Mouse (Mus musculus) layer of hippocampus, postnatal 36 days (tissue): ENCODE results near the gene Clec10a. TPM values are rescaled to one million over a fixed set of nuclear protein-coding genes. Genes with fewer than 3 reads are reported as not detected.
A peak's percentile ranks its signal among the peaks of the same experiment; 100 is the strongest.

Experiments
- DNase-seq, 2 experiments: peaks; one replicate each; pipeline ENCODE4 v3.0.0; 2022
- total RNA-seq, 2 experiments: library from RNA; stranded (reverse); gene quantifications; 2 replicates each; pipeline ENCODE4 v1.2.3; 2021

The Clec10a gene
- total RNA-seq, 2 experiments from 2014 or later: 1.00 to 1.8 TPM

- no peak for DNase-seq
Measured at GRCm38 (mm10) chr11:70185120-70185519, 29.1 kb downstream of the Clec10a start.

GRCm38 (mm10) chr11:70189319-70190134 is 33.5 kb downstream of the Clec10a start:
- DNase-seq: no peak

GRCm38 (mm10) chr11:70191188-70191587 is 35.2 kb downstream of the Clec10a start:
- no peak for DNase-seq

GRCm38 (mm10) chr11:70192157-70192556 is 36.2 kb downstream of the Clec10a start:
- no peak for DNase-seq

GRCm38 (mm10) chr11:70193354-70194285 is 37.6 kb downstream of the Clec10a start:
- no peak for DNase-seq

GRCm38 (mm10) chr11:70198332-70198731 is 42.3 kb downstream of the Clec10a start:
- DNase-seq: no peak

GRCm38 (mm10) chr11:70199107-70199506 is 43.1 kb downstream of the Clec10a start:
- DNase-seq: no peak

GRCm38 (mm10) chr11:70200036-70200608 is 44.1 kb downstream of the Clec10a start:
- DNase-seq: no peak

- peak; percentile 57 to 69 for DNase-seq
Measured at GRCm38 (mm10) chr11:70201691-70202090, 45.7 kb downstream of the Clec10a start.

- DNase-seq: no peak
Measured at GRCm38 (mm10) chr11:70206801-70207200, 50.8 kb downstream of the Clec10a start.

- no peak for DNase-seq
Measured at GRCm38 (mm10) chr11:70207283-70207682, 51.3 kb downstream of the Clec10a start.

GRCm38 (mm10) chr11:70208778-70209388 is 52.9 kb downstream of the Clec10a start:
- DNase-seq: no peak

- no peak for DNase-seq
Measured at GRCm38 (mm10) chr11:70210681-70211080, 54.7 kb downstream of the Clec10a start.

GRCm38 (mm10) chr11:70211972-70212371 is 56.0 kb downstream of the Clec10a start:
- DNase-seq: no peak

GRCm38 (mm10) chr11:70212423-70212822 is 56.4 kb downstream of the Clec10a start, which contains the start of gene Slc16a11:
Gene Slc16a11 (plus strand): TSS chr11:70212752.
- DNase-seq: no peak

GRCm38 (mm10) chr11:70212896-70213295 is 56.9 kb downstream of the Clec10a start:
- DNase-seq: peak; percentile 55 to 65

GRCm38 (mm10) chr11:70213736-70214135 is 57.7 kb downstream of the Clec10a start:
- no peak for DNase-seq

GRCm38 (mm10) chr11:70214191-70214855 is 58.3 kb downstream of the Clec10a start:
- no peak for DNase-seq

GRCm38 (mm10) chr11:70214856-70215209 is 58.8 kb downstream of the Clec10a start:
- DNase-seq: no peak

GRCm38 (mm10) chr11:70215301-70215700 is 59.3 kb downstream of the Clec10a start:
- no peak for DNase-seq

- no peak for DNase-seq
Measured at GRCm38 (mm10) chr11:70216103-70216502, 60.1 kb downstream of the Clec10a start.

GRCm38 (mm10) chr11:70218039-70218438 is 62.0 kb downstream of the Clec10a start:
- DNase-seq: no peak
